Comparison of ENCODE assay signal across 1 mouse cellular context in the genomic region with DNA sequence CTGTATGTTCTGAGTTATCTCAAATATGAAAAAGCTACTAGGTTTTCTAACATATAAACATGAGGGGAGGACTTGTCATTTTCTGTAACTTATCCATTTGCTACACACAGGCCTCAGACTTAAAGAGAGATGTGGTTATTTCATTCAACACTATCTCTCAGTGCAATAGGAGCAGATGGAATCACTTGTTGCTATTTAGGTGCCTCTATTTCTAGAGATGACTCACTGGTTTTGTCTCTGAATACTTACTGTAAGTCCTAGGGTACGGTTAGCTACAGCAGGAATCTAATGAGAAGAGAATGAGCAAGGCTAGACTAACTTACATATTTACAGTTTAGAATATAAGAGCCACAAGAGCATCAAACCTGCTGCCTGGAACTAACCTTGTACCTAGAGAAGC.
TF ChIP-seq lines count a peak whose summit lies in the region.

No protein-coding gene starts in this region.

TF ChIP-seq in CH12.LX, 34 proteins besides CTCF, POLR2A, EP300 and RAD21 (continued from another document):
- TF ChIP-seq E2F4 (IDR thresholded peaks at IDR 0.05; ENCODE audit: insufficient replicate concordance, low read depth, low read length) (0 out of 2 replicates have a peak, but pooled peaks have one; percentile 22), MAZ (IDR thresholded peaks at IDR 0.05; ENCODE audit: low read depth, low read length) (no peak), KAT2A (IDR thresholded peaks at IDR 0.05; ENCODE audit: insufficient replicate concordance, low read length) (no peak), IRF4 (IDR thresholded peaks at IDR 0.05; ENCODE audit: low read depth, low read length) (peak; percentile 93), ELF1 (IDR thresholded peaks at IDR 0.05; ENCODE audit: low read depth, low read length) (no peak), MYC (IDR thresholded peaks at IDR 0.05; ENCODE audit: low read depth, low read length) (no peak), HCFC1 (IDR thresholded peaks at IDR 0.05; ENCODE audit: low read depth, low read length) (no peak), GABPA (IDR thresholded peaks at IDR 0.05; ENCODE audit: insufficient replicate concordance, low read depth, low read length) (no peak), UBTF (IDR thresholded peaks at IDR 0.05; ENCODE audit: low read depth, low read length) (no peak), ZMIZ1 (IDR thresholded peaks at IDR 0.05; ENCODE audit: low read depth, low read length) (no peak), NRF1 (IDR thresholded peaks at IDR 0.05; ENCODE audit: low read depth, low read length) (no peak)
TF ChIP-seq in CH12.LX: peak in this region for 11.
